Mouse (Mus musculus) small intestine, adult 2 months (tissue): ENCODE results near the gene Tbxas1. TPM values are rescaled to one million over a fixed set of nuclear protein-coding genes. Genes with fewer than 3 reads are reported as not detected.

ENCODE experiments used
- H3K27ac ChIP-seq: fragments of 200-500 bp; 2 replicates; pipeline ENCODE4 v1.5.1; 2012; ENCODE audit warnings: low read depth, low read length, control low read depth, inconsistent platforms; ENCODE audit not compliant: insufficient read depth
- H3K27me3 ChIP-seq: fragments of 200-500 bp; 2 replicates; pipeline ENCODE4 v1.6.1; 2012; ENCODE audit warnings: mild to moderate bottlenecking, moderate library complexity, low read length, inconsistent platforms; ENCODE audit not compliant: control insufficient read depth, insufficient read depth
- H3K36me3 ChIP-seq: fragments of 200-500 bp; 2 replicates; pipeline ENCODE4 v1.6.1; 2012; ENCODE audit warnings: mild to moderate bottlenecking, low read length, control low read depth, inconsistent platforms; ENCODE audit not compliant: control insufficient read depth, insufficient read depth
- H3K4me1 ChIP-seq: fragments of 200-500 bp; 2 replicates; pipeline ENCODE4 v1.6.1; 2012; ENCODE audit warnings: low read length, inconsistent platforms, mixed read lengths; ENCODE audit not compliant: control insufficient read depth, insufficient read depth, insufficient read length
- H3K4me3 ChIP-seq: fragments of 200-500 bp; 2 replicates; pipeline ENCODE4 v1.5.1; 2012; ENCODE audit warnings: low read depth, mild to moderate bottlenecking, control low read depth, inconsistent platforms, low read length, moderate library complexity
- CTCF ChIP-seq: fragments of 200-500 bp; IDR thresholded peaks from 2 replicates; pipeline ENCODE4 v1.5.1; 2012; ENCODE audit warnings: low read depth, mild to moderate bottlenecking, control low read depth, inconsistent platforms, low read length, moderate library complexity, mixed read lengths; ENCODE audit not compliant: insufficient replicate concordance, insufficient read length; ENCODE audit errors: extremely low read depth
- POLR2A ChIP-seq: fragments of 200-500 bp; IDR thresholded peaks from 2 replicates; pipeline ENCODE4 v1.6.1; 2012; ENCODE audit warnings: low read depth, mild to moderate bottlenecking, control low read depth, inconsistent platforms, low read length, moderate library complexity
- WGBS: fragments of 180-500 bp; shearing (Covaris S2); methylation state at CpG from one replicate; pipeline ENCODE4 v1.1.7; 2018; 5-methylcytosine and 5-hydroxymethylcytosine counted together
- polyA plus RNA-seq: library from polyadenylated mRNA; depleted of rRNA; stranded (reverse); fragments of >200 nt; gene quantifications from 2 replicates; pipeline ENCODE4 v1.2.3, GENCODE M21; 2012

Tbxas1 gene
- polyA plus RNA-seq, 1 experiment: 1.8 TPM

- H3K27me3 ChIP-seq: no peaks in the 10 kb centered on the region
- 82% methylated on average over 4 of the region's 4 CpGs for WGBS
- TF ChIP-seq POLR2A: no peak
- no peak for TF ChIP-seq CTCF
- no peak overlapping the region for H3K4me3 ChIP-seq
- no peak overlapping the region for H3K27ac ChIP-seq
- no peaks in the 10 kb centered on the region for H3K36me3 ChIP-seq
- H3K4me1 ChIP-seq: no peaks in the 10 kb centered on the region
Measured at GRCm38 (mm10) chr6:38975866-38976265, 100.7 kb downstream of the Tbxas1 start.

DNA sequence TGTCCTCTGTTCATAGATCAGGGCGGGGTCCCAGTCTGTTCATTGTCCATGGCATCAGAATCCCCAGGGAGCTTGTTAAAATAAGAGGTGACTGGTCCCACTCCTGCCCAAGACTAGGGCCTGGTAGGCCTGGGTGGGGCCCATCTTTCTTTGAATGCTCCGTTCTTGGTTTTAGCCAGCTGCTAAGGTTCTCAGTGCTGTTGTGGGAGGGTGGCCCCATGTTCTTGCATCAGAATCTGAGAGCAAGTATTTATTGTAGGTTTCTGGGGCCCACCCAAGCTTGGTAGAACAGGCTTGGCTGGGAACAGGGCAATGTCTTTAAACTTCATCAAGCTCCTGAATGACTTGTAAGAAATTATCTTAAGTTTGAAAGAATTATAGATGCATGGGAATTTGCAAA, 101.2 kb downstream of the Tbxas1 start:
- 67% methylated on average over 2 of the region's 2 CpGs for WGBS
- Histone ChIP-seq H3K27ac (no peak overlapping the region), H3K27me3 (no peaks in the 10 kb centered on the region), H3K4me3 (no peak overlapping the region), H3K36me3 (no peaks in the 10 kb centered on the region), H3K4me1 (no peaks in the 10 kb centered on the region)
- TF ChIP-seq CTCF (no peak), POLR2A (no peak)

- WGBS: 57% methylated on average over 11 of the region's 11 CpGs
- TF ChIP-seq POLR2A (no peak), CTCF (no peak)
- H3K27ac ChIP-seq: no peak overlapping the region
- no peaks in the 10 kb centered on the region for H3K27me3 ChIP-seq
- no peaks in the 10 kb centered on the region; the same call in 1 of the 2 replicates for H3K4me1 ChIP-seq
- no peak overlapping the region for H3K4me3 ChIP-seq
- H3K36me3 ChIP-seq: no peaks in the 10 kb centered on the region
Measured at GRCm38 (mm10) chr6:38980921-38981715, 105.9 kb downstream of the Tbxas1 start.

GRCm38 (mm10) chr6:38982071-38982470, 106.9 kb downstream of the Tbxas1 start:
- no peaks in the 10 kb centered on the region for H3K27me3 ChIP-seq
- 85% methylated on average over 8 of the region's 8 CpGs for WGBS
- no peaks in the 10 kb centered on the region for H3K36me3 ChIP-seq
- H3K27ac ChIP-seq: no peak overlapping the region
- H3K4me3 ChIP-seq: no peak overlapping the region
- H3K4me1 ChIP-seq: no peaks in the 10 kb centered on the region; the same call in 1 of the 2 replicates
- TF ChIP-seq CTCF (no peak), POLR2A (no peak)

GRCm38 (mm10) chr6:38982656-38983055, 107.5 kb downstream of the Tbxas1 start:
- WGBS: 65% methylated on average over 4 of the region's 4 CpGs
- Histone ChIP-seq H3K27me3 (no peaks in the 10 kb centered on the region), H3K4me1 (no peaks in the 10 kb centered on the region; the same call in 1 of the 2 replicates), H3K36me3 (no peaks in the 10 kb centered on the region), H3K27ac (no peak overlapping the region), H3K4me3 (no peak overlapping the region)
- no peak for TF ChIP-seq CTCF
- TF ChIP-seq POLR2A: no peak

- no peak overlapping the region for H3K27ac ChIP-seq
- no peaks in the 10 kb centered on the region for H3K27me3 ChIP-seq
- TF ChIP-seq POLR2A (no peak), CTCF (no peak)
- H3K36me3 ChIP-seq: no peaks in the 10 kb centered on the region
- no peak overlapping the region for H3K4me3 ChIP-seq
- 77% methylated on average over 7 of the region's 7 CpGs for WGBS
- no peaks in the 10 kb centered on the region; the same call in 1 of the 2 replicates for H3K4me1 ChIP-seq
Measured at GRCm38 (mm10) chr6:38983060-38983459, 107.9 kb downstream of the Tbxas1 start.

DNA sequence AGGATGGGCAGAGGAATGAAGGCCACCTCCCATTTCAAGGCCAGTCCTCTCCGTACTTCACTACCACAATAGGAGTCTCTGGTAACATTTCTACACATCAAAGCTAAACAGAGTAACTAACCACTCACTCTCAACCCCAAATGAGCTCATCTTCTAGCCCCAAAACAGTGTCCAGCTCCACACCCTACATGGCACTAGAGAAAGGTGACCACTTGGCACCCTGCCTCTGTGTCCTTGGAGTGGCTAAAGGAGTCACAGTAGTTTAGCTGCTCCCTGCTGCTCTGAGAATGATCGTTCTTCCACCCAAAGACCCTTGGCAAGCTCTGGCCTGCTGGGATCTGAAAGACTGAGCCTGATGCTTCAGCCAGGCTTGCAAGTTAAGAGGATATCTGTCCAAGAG, 109.4 kb downstream of the Tbxas1 start:
- H3K27me3 ChIP-seq: no peaks in the 10 kb centered on the region
- 92% methylated on average over 2 of the region's 2 CpGs for WGBS
- TF ChIP-seq POLR2A (no peak), CTCF (no peak)
- no peak overlapping the region for H3K4me3 ChIP-seq
- H3K36me3 ChIP-seq: no peaks in the 10 kb centered on the region
- H3K27ac ChIP-seq: no peak overlapping the region
- H3K4me1 ChIP-seq: no peaks in the 10 kb centered on the region; the same call in 1 of the 2 replicates

DNA sequence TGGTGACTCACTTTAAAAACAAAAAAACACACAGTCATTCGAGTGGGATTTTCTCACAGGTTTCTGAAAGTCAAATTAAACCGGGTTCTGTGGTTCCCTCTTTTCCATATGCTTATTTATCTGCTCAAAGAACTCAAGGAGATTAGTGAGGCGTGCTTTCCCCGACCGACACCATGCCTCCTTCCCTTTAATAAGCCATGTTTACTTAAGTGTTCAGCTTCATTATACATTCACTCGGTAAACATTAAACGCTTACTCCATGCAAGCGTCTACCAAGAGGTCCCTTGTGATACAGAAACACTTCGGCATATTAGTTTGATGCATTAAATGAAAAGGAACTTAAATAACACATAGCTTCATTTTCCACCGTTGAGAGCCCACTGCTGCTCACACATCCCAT, 111.4 kb downstream of the Tbxas1 start:
- peaks cover 4% of the 10 kb centered on the region; the same call in 1 of the 2 replicates for H3K4me1 ChIP-seq
- H3K4me3 ChIP-seq: no peak overlapping the region
- no peak for TF ChIP-seq POLR2A
- TF ChIP-seq CTCF: no peak
- WGBS: 36% methylated on average over 10 of the region's 10 CpGs
- no peak overlapping the region for H3K27ac ChIP-seq
- no peaks in the 10 kb centered on the region for H3K36me3 ChIP-seq
- H3K27me3 ChIP-seq: no peaks in the 10 kb centered on the region
